Mouse (Mus musculus): ENCODE measurements at regions not wholly inside any gene's neighbourhood (a gene's known extent, or its start where the extent isn't known, plus 50 kb on each side); places are given as distances from the start of the nearest gene placed in this dataset.

GRCm38 (mm10) chr13:116243272-116243784 lies 66.2 kb downstream of the Isl1 start:
- WGBS, result 58% methylated on average over 11 of the region's 11 CpGs

GRCm38 (mm10) chr13:116215101-116215500 lies 94.4 kb downstream of the Isl1 start:
- H3K27ac ChIP-seq (ENCODE audit: low read depth), result no peak overlapping the region
- no peak for TF ChIP-seq CTCF (IDR thresholded peaks at IDR 0.05; ENCODE audit: low read depth)
- no peak overlapping the region for H3K4me3 ChIP-seq (ENCODE audit: low read depth, low read length)
- 27% methylated on average over 3 of the region's 3 CpGs for WGBS
- no peaks in the 10 kb centered on the region for H3K9me3 ChIP-seq (ENCODE audit: low read depth, low read length)
- H3K9ac ChIP-seq, result no peak overlapping the region
- peak; percentile 63 for DNase-seq
- no peaks in the 10 kb centered on the region for H3K4me1 ChIP-seq (ENCODE audit: insufficient read depth)
- H3K36me3 ChIP-seq (ENCODE audit: insufficient read depth), result no peaks in the 10 kb centered on the region
- no peaks in the 10 kb centered on the region for H3K27me3 ChIP-seq (ENCODE audit: insufficient read depth, low read length)
- H3K4me2 ChIP-seq, result no peak overlapping the region
- no peak for ATAC-seq (ENCODE audit: insufficient read depth)

More at GRCm38 (mm10) chr13:116243272-116243784, 66.2 kb downstream of the Isl1 start:
- Histone ChIP-seq H3K9ac (no peak overlapping the region), H3K4me2 (no peak overlapping the region), H3K4me3 (ENCODE audit: low read depth, low read length) (no peak overlapping the region), H3K27ac (ENCODE audit: low read depth) (no peak overlapping the region), H3K36me3 (ENCODE audit: insufficient read depth) (no peaks in the 10 kb centered on the region), H3K27me3 (ENCODE audit: insufficient read depth, low read length) (no peaks in the 10 kb centered on the region), H3K9me3 (ENCODE audit: low read depth, low read length) (no peaks in the 10 kb centered on the region), H3K4me1 (ENCODE audit: insufficient read depth) (no peaks in the 10 kb centered on the region)
- TF ChIP-seq CTCF (IDR thresholded peaks at IDR 0.05; ENCODE audit: low read depth), result no peak
- ATAC-seq (ENCODE audit: insufficient read depth) (no peak), DNase-seq (no peak)

- WGBS, result 32% methylated on average over 6 of the region's 6 CpGs
- DNase-seq (peak; percentile 65), ATAC-seq (ENCODE audit: insufficient read depth) (peak; percentile 96)
- no peaks in the 10 kb centered on the region for H3K4me1 ChIP-seq (ENCODE audit: insufficient read depth)
- H3K4me2 ChIP-seq, result 0 out of 2 replicates have a peak overlapping the region, but pooled peaks have one; percentile 7
- H3K9ac ChIP-seq, result no peak overlapping the region
- H3K9me3 ChIP-seq (ENCODE audit: low read depth, low read length), result no peaks in the 10 kb centered on the region
- no peak for TF ChIP-seq CTCF (IDR thresholded peaks at IDR 0.05; ENCODE audit: low read depth)
- no peaks in the 10 kb centered on the region for H3K36me3 ChIP-seq (ENCODE audit: insufficient read depth)
- no peak overlapping the region for H3K4me3 ChIP-seq (ENCODE audit: low read depth, low read length)
- no peak overlapping the region for H3K27ac ChIP-seq (ENCODE audit: low read depth)
- H3K27me3 ChIP-seq (ENCODE audit: insufficient read depth, low read length), result no peaks in the 10 kb centered on the region
Measured at GRCm38 (mm10) chr13:116213843-116214829, 95.4 kb downstream of the Isl1 start.

- Histone ChIP-seq H3K36me3 (ENCODE audit: insufficient read depth) (no peaks in the 10 kb centered on the region), H3K4me3 (ENCODE audit: low read depth, low read length) (peak overlapping the region; percentile 9; the same call in 1 of the 2 replicates), H3K9ac (peak overlapping the region; percentile 25), H3K4me2 (peak overlapping the region; percentile 56), H3K27ac (ENCODE audit: low read depth) (peak overlapping the region; percentile 58; the same call in 1 of the 2 replicates), H3K4me1 (ENCODE audit: insufficient read depth) (no peaks in the 10 kb centered on the region), H3K9me3 (ENCODE audit: low read depth, low read length) (no peaks in the 10 kb centered on the region), H3K27me3 (ENCODE audit: insufficient read depth, low read length) (no peaks in the 10 kb centered on the region)
- 5% methylated on average over 11 of the region's 11 CpGs for WGBS
- DNase-seq, result peak; percentile 63
- peak; percentile 95 for ATAC-seq (ENCODE audit: insufficient read depth)
- TF ChIP-seq CTCF (IDR thresholded peaks at IDR 0.05; ENCODE audit: low read depth), result no peak
Measured at GRCm38 (mm10) chr13:116201177-116201920, 108.1 kb downstream of the Isl1 start.

- DNase-seq (peak; percentile 70), ATAC-seq (ENCODE audit: insufficient read depth) (peak; percentile 87)
- H3K36me3 ChIP-seq (ENCODE audit: insufficient read depth), result no peaks in the 10 kb centered on the region
- H3K9ac ChIP-seq, result no peak overlapping the region
- H3K4me3 ChIP-seq (ENCODE audit: low read depth, low read length), result no peak overlapping the region
- peaks cover 5% of the 10 kb centered on the region; the same call in 1 of the 2 replicates for H3K4me1 ChIP-seq (ENCODE audit: insufficient read depth)
- WGBS, result 19% methylated on average over 7 of the region's 7 CpGs
- H3K4me2 ChIP-seq, result peak overlapping the region; percentile 19; the same call in 1 of the 2 replicates
- no peaks in the 10 kb centered on the region for H3K9me3 ChIP-seq (ENCODE audit: low read depth, low read length)
- TF ChIP-seq CTCF (IDR thresholded peaks at IDR 0.05; ENCODE audit: low read depth), result no peak
- H3K27me3 ChIP-seq (ENCODE audit: insufficient read depth, low read length), result no peaks in the 10 kb centered on the region
- H3K27ac ChIP-seq (ENCODE audit: low read depth), result no peak overlapping the region
Measured at GRCm38 (mm10) chr13:116187059-116187458, 122.4 kb downstream of the Isl1 start.

- Histone ChIP-seq H3K4me3 (ENCODE audit: low read depth, low read length) (no peak overlapping the region), H3K36me3 (ENCODE audit: insufficient read depth) (no peaks in the 10 kb centered on the region), H3K9ac (no peak overlapping the region), H3K27me3 (ENCODE audit: insufficient read depth, low read length) (no peaks in the 10 kb centered on the region), H3K4me2 (no peak overlapping the region), H3K27ac (ENCODE audit: low read depth) (no peak overlapping the region), H3K9me3 (ENCODE audit: low read depth, low read length) (no peaks in the 10 kb centered on the region), H3K4me1 (ENCODE audit: insufficient read depth) (no peaks in the 10 kb centered on the region)
- TF ChIP-seq CTCF (IDR thresholded peaks at IDR 0.05; ENCODE audit: low read depth), result no peak
- DNase-seq (no peak), ATAC-seq (ENCODE audit: insufficient read depth) (no peak)
- WGBS, result 83% methylated on average over 3 of the region's 3 CpGs
Measured at GRCm38 (mm10) chr13:116177781-116178180, 131.7 kb downstream of the Isl1 start.

Measured in lung, embryonic 14.5 days (tissue).